Mouse (Mus musculus): Measurements from ENCODE around the gene Phgr1.

Gene Phgr1

GRCm38 (mm10) chr2:118779065-118779464 is 6.5 kb downstream of the Phgr1 start:
- no peak for DNase-seq (ENCODE audit: low spot score)

DNA sequence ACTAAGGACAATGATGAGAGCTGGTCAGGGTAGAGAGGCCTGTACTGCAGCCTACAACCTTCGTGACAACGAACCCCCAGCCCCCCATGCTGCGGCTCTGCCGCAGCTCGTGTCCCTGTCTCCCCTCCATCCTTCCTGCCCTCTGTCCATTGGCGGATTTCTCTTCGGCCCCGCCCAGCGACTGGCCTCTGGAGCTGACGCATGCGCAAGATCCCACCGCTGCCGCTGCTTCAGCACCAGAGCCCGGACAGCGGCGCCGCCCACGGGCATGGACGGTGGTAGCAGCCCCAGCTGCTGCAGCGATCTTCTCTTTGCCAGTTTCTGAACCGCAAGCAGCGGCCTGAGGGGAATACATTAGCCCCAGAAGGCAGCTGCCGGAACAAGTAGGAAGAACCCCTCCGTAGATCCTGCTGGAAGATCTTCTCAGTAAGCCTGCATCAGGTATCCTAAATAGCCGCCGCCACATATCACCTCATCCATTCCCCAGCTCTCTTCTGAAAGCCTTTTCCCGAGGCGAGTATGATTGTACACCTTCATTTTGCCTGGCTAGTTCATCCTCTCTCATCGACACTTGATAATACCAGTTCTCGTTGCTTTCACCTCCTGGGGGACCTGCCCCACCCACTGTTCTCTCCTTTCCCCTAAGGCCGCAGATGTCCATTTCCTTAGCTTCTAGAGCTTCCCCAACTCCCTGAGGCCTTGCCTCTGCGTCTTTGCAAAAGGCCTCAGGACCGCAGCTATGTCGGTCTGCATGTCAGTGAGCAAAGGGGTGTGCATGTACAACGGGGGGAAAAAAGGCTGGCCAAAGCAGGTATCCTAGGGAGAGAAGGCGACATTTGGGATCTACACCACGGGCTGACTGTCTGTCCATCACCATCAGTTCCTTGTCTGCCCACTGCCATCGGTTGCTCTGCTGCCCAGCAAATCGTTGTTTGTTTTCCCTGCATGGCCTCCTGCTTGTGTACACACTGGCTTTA is 7.2 kb downstream of the Phgr1 start, which contains the start of gene Disp2:
Disp2 (plus strand) TSS at position 216 of the 977 bp plus-strand sequence.
- peak; percentile 97 for DNase-seq (ENCODE audit: low spot score)

DNA sequence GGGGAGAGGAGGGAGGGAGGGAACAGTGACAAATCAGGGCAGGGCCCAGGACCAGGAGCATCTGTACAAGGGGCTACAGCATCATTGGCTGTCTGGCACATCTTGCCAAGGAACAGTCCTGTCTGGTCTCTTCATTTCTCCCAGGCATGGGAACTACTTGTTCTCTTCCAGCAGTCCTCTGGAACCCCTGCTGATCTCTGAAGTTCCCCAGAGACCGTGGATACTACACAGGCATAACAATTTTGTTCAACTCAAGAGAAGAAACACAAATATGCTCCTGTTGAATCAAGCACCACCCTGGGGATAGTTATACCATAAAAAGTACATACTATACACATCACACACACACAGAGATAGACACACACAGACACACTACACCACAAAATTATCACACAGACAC is 8.5 kb downstream of the Phgr1 start:
- DNase-seq (ENCODE audit: low spot score): no peak

DNA sequence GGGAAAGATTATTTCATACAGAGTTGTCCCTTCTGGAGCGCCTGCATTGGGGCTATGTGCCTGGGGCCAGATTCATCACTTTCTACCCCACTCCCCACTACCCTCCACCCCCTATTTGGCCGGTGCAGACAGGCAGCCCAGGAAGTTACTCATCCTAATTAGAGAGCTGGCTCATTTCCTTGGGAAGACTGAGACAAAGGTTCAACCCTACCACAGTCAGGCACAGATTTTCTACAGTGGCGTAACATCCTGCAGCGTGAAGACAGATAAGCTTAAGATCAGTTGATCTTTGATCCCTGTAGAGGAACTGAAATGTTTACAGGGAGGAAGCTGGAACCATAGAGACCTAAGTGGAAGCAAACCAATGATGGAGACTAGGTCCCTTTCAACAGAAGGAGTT is 9.7 kb downstream of the Phgr1 start:
- no peak for DNase-seq (ENCODE audit: low spot score)

GRCm38 (mm10) chr2:118783093-118783492 is 10.5 kb downstream of the Phgr1 start:
- no peak for DNase-seq (ENCODE audit: low spot score)

DNA sequence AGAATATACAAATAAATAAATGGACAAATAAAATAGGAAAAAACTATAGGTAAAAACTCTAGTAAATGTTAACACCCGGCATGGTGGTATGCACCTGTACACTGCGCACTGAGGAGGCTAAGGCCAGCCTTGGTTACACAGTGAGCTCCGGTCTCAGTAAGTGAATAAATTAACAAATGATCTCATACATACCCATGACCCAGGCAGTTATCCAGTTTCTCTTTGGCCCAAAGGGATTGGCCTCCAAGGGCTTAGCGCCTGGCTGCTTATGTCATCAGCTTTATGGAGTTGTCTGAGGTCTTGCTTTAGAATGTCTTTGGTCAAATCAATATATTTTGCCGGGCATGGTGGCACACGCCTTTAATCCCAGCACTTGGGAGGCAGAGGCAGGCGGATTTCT is 11.1 kb downstream of the Phgr1 start:
- no peak for DNase-seq (ENCODE audit: low spot score)

- no peak for DNase-seq (ENCODE audit: low spot score)
Observed at GRCm38 (mm10) chr2:118786525-118786924, 14.0 kb downstream of the Phgr1 start.

DNA sequence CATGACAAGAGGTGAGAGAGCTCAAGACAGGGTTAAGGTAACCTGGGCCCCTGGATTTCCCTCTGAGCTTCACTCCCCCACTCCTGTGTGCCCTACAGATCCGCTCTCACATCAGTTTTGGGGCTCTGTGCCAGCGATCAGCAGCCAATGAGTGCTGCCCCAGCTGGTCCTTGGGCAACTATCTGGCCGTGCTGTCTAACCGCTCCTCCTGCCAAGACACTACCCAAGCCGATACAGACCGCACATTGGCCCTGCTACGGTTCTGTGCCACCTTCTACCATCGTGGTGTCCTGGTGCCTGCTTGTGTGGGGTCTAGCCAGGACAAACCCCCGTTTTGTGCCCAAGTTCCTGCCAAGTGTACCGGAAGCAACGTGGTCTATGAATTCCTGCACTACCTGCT is 16.9 kb downstream of the Phgr1 start:
- no peak for DNase-seq (ENCODE audit: low spot score)

GRCm38 (mm10) chr2:118790221-118790550 is 17.6 kb downstream of the Phgr1 start:
- no peak for DNase-seq (ENCODE audit: low spot score)

DNA sequence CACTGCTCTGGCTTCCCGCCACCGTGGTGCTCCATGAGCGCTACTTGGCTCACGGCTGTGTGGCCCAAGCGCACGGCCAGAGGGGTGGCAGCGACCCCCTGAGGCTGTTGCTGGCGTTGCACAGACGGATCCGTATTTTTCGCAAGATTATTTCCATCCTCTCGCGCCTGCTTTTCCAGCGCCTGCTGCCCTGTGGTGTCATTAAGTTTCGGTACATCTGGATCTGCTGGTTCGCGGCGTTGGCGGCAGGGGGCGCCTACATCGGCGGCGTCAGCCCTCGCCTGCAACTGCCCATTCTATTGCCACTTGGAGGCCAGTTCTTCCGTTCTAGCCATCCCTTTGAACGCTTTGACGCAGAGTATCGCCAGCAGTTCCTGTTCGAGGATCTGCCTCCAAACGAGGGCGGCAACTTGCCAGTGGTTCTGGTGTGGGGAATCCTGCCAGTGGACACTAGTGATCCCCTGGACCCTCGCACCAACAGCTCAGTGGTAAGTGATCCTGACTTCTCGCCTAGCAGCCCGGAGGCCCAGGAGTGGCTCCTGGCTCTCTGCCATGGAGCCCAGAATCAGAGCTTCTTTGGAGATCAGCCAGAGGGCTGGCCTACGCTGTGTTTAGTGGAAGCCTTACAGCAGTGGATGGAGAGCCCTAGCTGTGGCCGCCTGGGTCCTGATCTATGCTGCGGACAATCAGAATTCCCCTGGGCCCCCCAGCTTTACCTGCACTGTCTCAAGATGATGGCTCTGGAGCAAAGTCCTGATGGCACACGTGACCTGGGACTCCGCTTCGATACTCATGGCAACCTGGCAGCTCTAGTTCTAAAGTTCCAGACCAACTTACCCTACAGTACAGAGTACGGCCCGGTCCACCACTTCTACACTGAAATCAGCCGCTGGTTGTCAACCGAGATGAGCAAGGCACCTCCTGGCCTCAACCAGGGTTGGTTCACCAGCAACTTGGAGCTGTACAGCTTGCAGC is 18.3 kb downstream of the Phgr1 start:
- peak; percentile 72 for DNase-seq (ENCODE audit: low spot score)

DNA sequence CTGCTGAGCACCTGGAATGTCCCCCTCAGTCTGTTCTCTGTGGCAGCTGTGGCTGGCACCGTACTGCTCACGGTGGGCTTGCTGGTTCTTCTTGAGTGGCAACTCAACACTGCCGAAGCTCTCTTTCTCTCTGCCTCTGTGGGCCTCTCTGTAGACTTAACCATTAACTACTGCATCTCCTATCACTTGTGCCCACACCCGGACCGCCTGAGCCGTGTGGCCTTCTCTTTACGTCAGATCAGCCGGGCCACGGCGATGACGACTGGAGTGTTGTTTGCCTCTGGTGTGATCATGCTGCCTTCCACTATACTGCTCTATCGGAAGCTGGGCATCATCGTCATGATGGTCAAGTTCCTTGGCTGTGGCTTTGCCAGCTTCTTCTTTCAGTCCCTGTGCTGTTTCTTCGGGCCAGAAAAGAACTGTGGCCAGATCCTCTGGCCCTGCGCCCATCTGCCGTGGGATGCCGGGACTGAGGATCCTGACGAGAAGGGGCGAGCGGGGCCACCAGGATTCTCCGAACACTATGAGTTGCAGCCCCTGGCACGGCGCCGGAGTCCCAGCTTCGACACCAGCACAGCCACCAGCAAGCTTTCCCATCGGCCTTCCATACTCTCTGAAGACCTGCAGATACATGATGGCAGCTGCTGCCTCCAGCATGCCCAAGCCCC is 19.2 kb downstream of the Phgr1 start:
- no peak for DNase-seq (ENCODE audit: low spot score)

GRCm38 (mm10) chr2:118792259-118792613 is 19.7 kb downstream of the Phgr1 start:
- no peak for DNase-seq (ENCODE audit: low spot score)

- no peak for DNase-seq (ENCODE audit: low spot score)
Observed at GRCm38 (mm10) chr2:118793636-118794035, 21.1 kb downstream of the Phgr1 start.

- no peak for DNase-seq (ENCODE audit: low spot score)
Observed at GRCm38 (mm10) chr2:118802542-118803118, 30.1 kb downstream of the Phgr1 start.

GRCm38 (mm10) chr2:118804474-118804873 is 31.9 kb downstream of the Phgr1 start:
- no peak for DNase-seq (ENCODE audit: low spot score)

GRCm38 (mm10) chr2:118805137-118805536 is 32.6 kb downstream of the Phgr1 start:
- no peak for DNase-seq (ENCODE audit: low spot score)

DNA sequence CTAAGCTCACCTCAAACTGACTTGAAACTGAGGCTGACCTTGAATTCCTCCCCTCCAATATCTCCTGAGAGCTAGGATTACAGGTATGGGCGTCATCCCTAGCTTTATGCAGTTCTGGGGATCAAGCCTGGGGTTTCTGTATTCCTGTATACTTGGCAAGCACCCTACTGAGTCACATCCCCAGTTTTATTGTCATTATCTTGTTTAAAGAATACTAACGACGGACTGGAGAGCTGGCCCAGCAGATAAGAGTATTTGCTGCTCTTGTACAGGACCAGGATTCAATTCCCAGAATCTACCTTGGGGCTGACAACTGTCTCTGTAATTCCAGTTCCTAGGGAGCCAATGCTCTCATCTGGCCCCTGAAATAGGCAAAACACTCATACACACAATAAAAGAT is 33.2 kb downstream of the Phgr1 start:
- no peak for DNase-seq (ENCODE audit: low spot score)

GRCm38 (mm10) chr2:118806860-118807259 is 34.3 kb downstream of the Phgr1 start:
- no peak for DNase-seq (ENCODE audit: low spot score)

DNA sequence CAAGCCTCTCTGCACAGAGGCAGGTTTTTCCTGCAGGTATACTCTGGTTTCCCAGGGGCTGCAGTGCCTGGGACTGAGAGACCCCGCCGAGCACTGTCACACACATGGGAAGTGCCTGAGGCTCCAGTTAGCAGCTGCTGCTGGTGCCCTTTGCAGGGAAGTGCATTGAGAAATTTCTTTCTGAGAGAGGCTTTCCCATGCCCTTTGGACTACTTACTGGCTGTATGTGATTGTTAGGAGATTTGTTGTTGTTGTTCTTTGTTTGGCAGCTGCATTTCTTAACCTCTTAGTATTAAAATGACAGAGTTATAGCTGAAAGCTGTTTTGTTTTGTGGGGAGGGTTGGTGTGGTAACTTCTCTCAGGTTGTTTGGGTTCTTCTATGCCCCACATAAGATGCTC is 38.3 kb downstream of the Phgr1 start:
- no peak for DNase-seq (ENCODE audit: low spot score)

- no peak for DNase-seq (ENCODE audit: low spot score)
Observed at GRCm38 (mm10) chr2:118812724-118813123, 40.2 kb downstream of the Phgr1 start.

GRCm38 (mm10) chr2:118813981-118814836 is 41.6 kb downstream of the Phgr1 start, which contains the start of gene Knstrn:
TSS of gene Knstrn (plus strand) at chr2:118814003.
- peak; percentile 96 for DNase-seq (ENCODE audit: low spot score)

Measured in retina, embryonic 14.5 days (tissue).